13 mouse cellular contexts compared by ENCODE assay signal in the genomic region with DNA sequence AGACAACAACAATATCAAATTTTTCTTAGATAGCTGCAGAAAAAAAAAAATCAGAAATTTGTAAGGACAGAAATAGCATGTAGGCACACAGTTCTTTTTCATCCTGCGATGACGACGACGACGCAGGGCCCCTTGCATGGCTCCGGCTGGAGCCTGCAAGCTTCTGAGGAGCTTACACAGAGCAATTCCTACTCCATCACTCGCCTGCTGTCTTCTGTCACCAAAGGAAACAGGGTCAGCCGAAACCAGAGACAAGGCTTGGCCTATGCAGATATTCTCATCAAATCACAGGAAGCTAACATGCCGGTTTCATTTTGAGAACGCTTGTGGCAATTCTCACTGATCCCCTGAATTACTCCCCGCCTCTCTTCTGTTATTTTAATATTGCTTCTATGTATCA.
DNase-seq lines count a peak whose midpoint lies in the region; ATAC-seq and TF ChIP-seq lines count a peak whose summit lies in the region.
"Had no signal": no experiment of that assay in that cellular context is flagged by ENCODE, and none has a peak within 500 bp of the region (broad histone marks: within the 10 kb centered on the region; RNA-seq: fewer than 3 reads in every experiment).

No protein-coding gene starts in this region.

- DNase-seq in heart, postnatal 25 days (ENCODE audit: low spot score), result no peak
- DNase-seq in kidney, postnatal 10 days, result peak; percentile 11
- no peak for DNase-seq in kidney, adult 2 months
- DNase-seq in stomach, postnatal 0 days (ENCODE audit: low spot score), result no peak
- DNase-seq in yolk sac, embryonic 10.5 days (ENCODE audit: low spot score), result no peak
- DNase-seq: cerebellum, adult 18-20 months; gastrocnemius, postnatal 36 days; liver had no signal

- 40% methylated on average over 11 of the region's 11 CpGs for WGBS in heart, embryonic 13.5 days
- WGBS in kidney, adult 2 months, result 60% methylated on average over 11 of the region's 11 CpGs
- WGBS in stomach, embryonic 15.5 days, result 37% methylated on average over 11 of the region's 11 CpGs
- WGBS in stomach, postnatal 0 days, result 44% methylated on average over 11 of the region's 11 CpGs

- H3K4me1 ChIP-seq in heart, embryonic 13.5 days, result peaks cover 12% of the 10 kb centered on the region
- H3K4me1 ChIP-seq in kidney, adult 2 months (ENCODE audit: control insufficient read depth, insufficient read depth, low read length), result no peaks in the 10 kb centered on the region
- 0 out of 2 replicates have a peak, but pooled peaks cover 2% of the 10 kb centered on the region for H3K4me1 ChIP-seq in stomach, embryonic 15.5 days
- no peaks in the 10 kb centered on the region for H3K4me1 ChIP-seq in stomach, postnatal 0 days (replicated peaks; ENCODE audit: control insufficient read depth, insufficient read depth)

- H3K36me3 ChIP-seq in heart, embryonic 13.5 days, result no peaks in the 10 kb centered on the region
- H3K36me3 ChIP-seq in kidney, adult 2 months (ENCODE audit: control insufficient read depth, insufficient read depth, low read length), result no peaks in the 10 kb centered on the region
- no peaks in the 10 kb centered on the region for H3K36me3 ChIP-seq in stomach, embryonic 15.5 days
- no peaks in the 10 kb centered on the region for H3K36me3 ChIP-seq in stomach, postnatal 0 days (ENCODE audit: control insufficient read depth, insufficient read depth, low read length)

- no peak for ATAC-seq in heart, embryonic 13.5 days (ENCODE audit: extremely low read depth, insufficient number of reproducible peaks, low FRiP score, low TSS enrichment)
- no peak for ATAC-seq in stomach, embryonic 15.5 days (ENCODE audit: insufficient read depth, low FRiP score, low read depth)
- ATAC-seq in stomach, postnatal 0 days (ENCODE audit: low FRiP score, low TSS enrichment), result no peak
- ATAC-seq: forebrain, embryonic 13.5 days had no signal

- TF ChIP-seq POLR2A in kidney, adult 2 months (IDR thresholded peaks at IDR 0.05; ENCODE audit: low read depth, low read length), result no peak

- no peak overlapping the region for H3K9ac ChIP-seq in heart, embryonic 13.5 days
- H3K9ac ChIP-seq in stomach, embryonic 15.5 days, result no peak overlapping the region
- H3K9ac ChIP-seq in stomach, postnatal 0 days (ENCODE audit: low read length), result no peak overlapping the region
- H3K9ac ChIP-seq: forebrain, embryonic 13.5 days; hindbrain, embryonic 14.5 days had no signal

- peak overlapping the region; percentile 13 for H3K4me3 ChIP-seq in heart, embryonic 13.5 days
- H3K4me3 ChIP-seq in kidney, adult 2 months (ENCODE audit: insufficient read depth, low read depth, low read length), result no peak overlapping the region
- H3K4me3 ChIP-seq in stomach, embryonic 15.5 days (replicated peaks), result no peak overlapping the region
- no peak overlapping the region for H3K4me3 ChIP-seq in stomach, postnatal 0 days (ENCODE audit: low read depth, low read length)
- H3K4me3 ChIP-seq: forebrain, embryonic 13.5 days had no signal

- TF ChIP-seq CTCF in kidney, adult 2 months (conservative IDR thresholded peaks at IDR 0.05; ENCODE audit: insufficient read depth, insufficient read length, low read depth, low read length), result no peak
- no peak for TF ChIP-seq CTCF in stomach, postnatal 0 days (IDR thresholded peaks at IDR 0.05; ENCODE audit: low read depth)

- no peaks in the 10 kb centered on the region for H3K9me3 ChIP-seq in heart, embryonic 13.5 days
- no peaks in the 10 kb centered on the region for H3K9me3 ChIP-seq in stomach, embryonic 15.5 days
- no peaks in the 10 kb centered on the region for H3K9me3 ChIP-seq in stomach, postnatal 0 days (ENCODE audit: control insufficient read depth, low read length)
- H3K9me3 ChIP-seq: forebrain, embryonic 13.5 days had no signal

- peak overlapping the region; percentile 54 for H3K4me2 ChIP-seq in heart, embryonic 13.5 days
- H3K4me2 ChIP-seq in stomach, embryonic 15.5 days, result peak overlapping the region; percentile 10; the same call in 1 of the 2 replicates
- H3K4me2 ChIP-seq in stomach, postnatal 0 days (replicated peaks; ENCODE audit: low read depth), result no peak overlapping the region
- H3K4me2 ChIP-seq: forebrain, embryonic 13.5 days; hindbrain, embryonic 14.5 days; midbrain, embryonic 11.5 days had no signal

- no peaks in the 10 kb centered on the region for H3K27me3 ChIP-seq in heart, embryonic 13.5 days (replicated peaks)
- no peaks in the 10 kb centered on the region for H3K27me3 ChIP-seq in kidney, adult 2 months (replicated peaks; ENCODE audit: control insufficient read depth, insufficient read depth, low read length)
- H3K27me3 ChIP-seq in stomach, embryonic 15.5 days (replicated peaks), result no peaks in the 10 kb centered on the region
- no peaks in the 10 kb centered on the region for H3K27me3 ChIP-seq in stomach, postnatal 0 days (ENCODE audit: control insufficient read depth, insufficient read depth, low read length)
- H3K27me3 ChIP-seq: forebrain, embryonic 13.5 days had no signal

- intact Hi-C loops in heart, postnatal 25 days (cut with DNase I), result no loop called here

- TF ChIP-seq EP300 in stomach, postnatal 0 days (optimal IDR thresholded peaks at IDR 0.05), result no peak

- no peak overlapping the region for H3K27ac ChIP-seq in heart, embryonic 13.5 days (replicated peaks)
- no peak overlapping the region for H3K27ac ChIP-seq in kidney, adult 2 months (ENCODE audit: insufficient read depth, low read depth, low read length)
- no peak overlapping the region for H3K27ac ChIP-seq in stomach, embryonic 15.5 days
- H3K27ac ChIP-seq in stomach, postnatal 0 days (replicated peaks), result no peak overlapping the region
- H3K27ac ChIP-seq: forebrain, embryonic 13.5 days; hindbrain, embryonic 14.5 days had no signal
